In the genomic region with DNA sequence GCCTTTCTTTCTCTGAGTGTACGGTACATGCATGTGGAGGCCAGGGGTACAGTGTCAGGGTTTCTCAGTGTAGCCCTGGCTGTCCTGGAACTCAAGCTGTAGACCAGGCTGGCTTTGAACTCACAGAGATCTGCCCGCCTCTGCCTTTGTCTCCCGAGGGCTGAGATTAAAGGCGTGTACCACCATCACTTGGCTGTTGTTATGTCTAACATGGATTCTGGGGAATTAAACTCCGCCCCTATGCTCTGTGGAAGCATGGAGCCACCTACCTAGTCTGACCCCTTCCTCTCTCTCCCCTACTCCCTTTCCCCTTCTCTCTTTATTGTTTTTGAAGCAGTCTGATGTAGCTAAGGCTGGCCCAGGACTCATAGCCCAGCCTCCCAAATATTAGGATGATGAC, we compare ENCODE assay signal across 23 mouse cellular contexts. TPM values are rescaled to one million over a fixed set of nuclear protein-coding genes. Genes with fewer than 3 reads are reported as not detected.
"Had no signal": no experiment of that assay in that cellular context is flagged by ENCODE, and none has a peak within 500 bp of the region (broad histone marks: within the 10 kb centered on the region; RNA-seq: fewer than 3 reads in every experiment).

No protein-coding gene starts in this region.

- H3K27me3 ChIP-seq: neural tube, embryonic 13.5 days; neural tube, embryonic 15.5 days had no signal

- H3K36me3 ChIP-seq: liver, embryonic 15.5 days; lung, embryonic 15.5 days; midbrain, embryonic 10.5 days; midbrain, embryonic 12.5 days; neural tube, embryonic 13.5 days; neural tube, embryonic 15.5 days had no signal

- H3K9ac ChIP-seq: liver, embryonic 15.5 days; liver, postnatal 0 days; lung, embryonic 15.5 days; midbrain, embryonic 12.5 days; neural tube, embryonic 13.5 days; neural tube, embryonic 15.5 days had no signal

- H3K4me3 ChIP-seq: liver, embryonic 15.5 days; lung, embryonic 15.5 days; midbrain, embryonic 10.5 days; midbrain, embryonic 12.5 days; myocyte; neural tube, embryonic 13.5 days; neural tube, embryonic 15.5 days had no signal

- H3K9me3 ChIP-seq: liver, embryonic 15.5 days; lung, embryonic 15.5 days; midbrain, embryonic 10.5 days; midbrain, embryonic 12.5 days; neural tube, embryonic 13.5 days; neural tube, embryonic 15.5 days had no signal

- ATAC-seq: liver, postnatal 0 days; lung, postnatal 0 days; midbrain, embryonic 16.5 days had no signal

- DNase-seq: liver, postnatal 0 days; lung, adult 2 months; lung, postnatal 14 days; lung, postnatal 4 days; midbrain, embryonic 14.5 days; right cerebral cortex, adult 18-20 months; right cerebral cortex, postnatal 25 days; right cerebral cortex, postnatal 4 days; spleen, adult 18-20 months; thymus, adult 18-20 months; thymus, postnatal 25 days; thymus, postnatal 4 days had no signal

- H3K4me2 ChIP-seq: liver, embryonic 15.5 days; lung, embryonic 15.5 days; midbrain, embryonic 12.5 days; neural tube, embryonic 13.5 days; neural tube, embryonic 15.5 days had no signal

- H3K27ac ChIP-seq: liver, embryonic 15.5 days; lung, embryonic 15.5 days; midbrain, embryonic 10.5 days; midbrain, embryonic 12.5 days; neural tube, embryonic 13.5 days; neural tube, embryonic 15.5 days had no signal

- H3K4me1 ChIP-seq: liver, embryonic 15.5 days; lung, embryonic 15.5 days had no signal

RNA-seq across cellular contexts. Expression of gene Scube3, which starts 12.1 kb away (rescaled TPM):
- total RNA-seq: megakaryocyte, adult 5-6 weeks; megakaryocyte-erythroid progenitor cell, adult 5-6 weeks had no signal

RNA-seq across cellular contexts. Expression of gene Tcp11, which starts 49.4 kb away (rescaled TPM):
- polyA plus RNA-seq: myocyte had no signal
